Mouse (Mus musculus) neural tube, embryonic 15.5 days (tissue): ENCODE results near the gene Zfp276. TPM values are rescaled to one million over a fixed set of nuclear protein-coding genes. Genes with fewer than 3 reads are reported as not detected.
A peak's percentile ranks its signal among the peaks of the same experiment; 100 is the strongest.
"Not testable (repeated sequence)": the region's sequence is repeated elsewhere in the genome, so short reads cannot be mapped to it uniquely, and the experiment has no call there.

ENCODE experiments used
- ATAC-seq: fragments of 200-750 bp; cut with Nextera tagmentation; 2 replicates; pipeline ENCODE4 v1.8.0; 2017; ENCODE audit warnings: mild to moderate bottlenecking, moderate TSS enrichment, moderate library complexity; ENCODE audit not compliant: low FRiP score
- H3K27ac ChIP-seq: fragments of 300-500 bp; sonication (generic); replicated peaks from 2 replicates; pipeline ENCODE4 v1.5.1; 2015; ENCODE audit warnings: mild to moderate bottlenecking, inconsistent platforms
- H3K27me3 ChIP-seq: fragments of 300-500 bp; sonication (generic); replicated peaks from 2 replicates; pipeline ENCODE4 v1.6.1; 2015; ENCODE audit warnings: inconsistent platforms
- H3K36me3 ChIP-seq: fragments of 300-500 bp; sonication (generic); 2 replicates; pipeline ENCODE4 v1.6.1; 2015; ENCODE audit warnings: inconsistent platforms
- H3K4me1 ChIP-seq: fragments of 300-500 bp; sonication (generic); 2 replicates; pipeline ENCODE4 v1.6.1; 2015; ENCODE audit warnings: inconsistent platforms
- H3K4me2 ChIP-seq: fragments of 300-500 bp; sonication (generic); 2 replicates; pipeline ENCODE4 v1.6.1; 2015; ENCODE audit warnings: inconsistent platforms, mild to moderate bottlenecking, moderate library complexity
- H3K4me3 ChIP-seq: fragments of 300-500 bp; sonication (generic); replicated peaks from 2 replicates; pipeline ENCODE4 v1.5.1; 2015; ENCODE audit warnings: mild to moderate bottlenecking, inconsistent platforms
- H3K9ac ChIP-seq: fragments of 300-500 bp; sonication (generic); replicated peaks from 2 replicates; pipeline ENCODE4 v1.6.1; 2015; ENCODE audit warnings: mild to moderate bottlenecking, inconsistent platforms
- H3K9me3 ChIP-seq: fragments of 300-500 bp; sonication (generic); replicated peaks from 2 replicates; pipeline ENCODE4 v1.6.1; 2016; ENCODE audit warnings: inconsistent platforms
- WGBS: fragments of 180-500 bp; shearing (Covaris S2); methylation state at CpG from one replicate; pipeline ENCODE4 v1.1.7; 2015; ENCODE audit warnings: mixed read lengths; 5-methylcytosine and 5-hydroxymethylcytosine counted together
- polyA plus RNA-seq: library from polyadenylated mRNA; unstranded; fragments of >200 nt; fragmentation: Nextera tagmentation; extraction: Ambion mirVana; gene quantifications from 2 replicates; pipeline ENCODE4 v1.2.1, GENCODE M21; 2015

The Zfp276 gene
- polyA plus RNA-seq, 1 experiment from 2014 or later = 21.6 TPM

DNA sequence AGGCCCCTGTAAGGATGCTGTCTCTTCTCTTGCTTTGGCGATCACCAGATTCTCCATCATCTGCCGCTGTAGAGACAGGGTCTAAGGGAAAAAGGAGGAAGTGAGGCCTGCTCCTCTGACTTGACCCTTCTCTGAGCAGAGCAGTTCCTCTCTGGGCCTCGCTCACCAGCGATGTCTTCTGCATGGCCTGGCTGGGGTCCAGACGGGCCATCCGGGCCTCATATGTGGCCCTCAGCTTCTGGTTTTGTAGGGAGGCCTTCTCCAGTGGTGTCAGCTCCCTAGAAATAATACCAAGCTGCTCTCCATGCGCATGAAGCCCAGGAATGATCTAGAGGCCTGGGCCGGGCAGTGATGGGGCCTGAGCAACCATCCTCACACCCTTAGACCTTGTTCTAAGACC is 5.4 kb upstream of the Zfp276 start:
- H3K36me3 ChIP-seq = peaks cover 83% of the 10 kb centered on the region
- H3K9ac ChIP-seq = no peak overlapping the region
- ATAC-seq = no peak
- H3K4me3 ChIP-seq = no peak overlapping the region
- H3K27ac ChIP-seq = no peak overlapping the region
- H3K9me3 ChIP-seq = no peaks in the 10 kb centered on the region
- H3K4me1 ChIP-seq = peaks cover 18% of the 10 kb centered on the region
- WGBS = 93% methylated on average over 8 of the region's 8 CpGs
- no peaks in the 10 kb centered on the region for H3K27me3 ChIP-seq
- H3K4me2 ChIP-seq = no peak overlapping the region

DNA sequence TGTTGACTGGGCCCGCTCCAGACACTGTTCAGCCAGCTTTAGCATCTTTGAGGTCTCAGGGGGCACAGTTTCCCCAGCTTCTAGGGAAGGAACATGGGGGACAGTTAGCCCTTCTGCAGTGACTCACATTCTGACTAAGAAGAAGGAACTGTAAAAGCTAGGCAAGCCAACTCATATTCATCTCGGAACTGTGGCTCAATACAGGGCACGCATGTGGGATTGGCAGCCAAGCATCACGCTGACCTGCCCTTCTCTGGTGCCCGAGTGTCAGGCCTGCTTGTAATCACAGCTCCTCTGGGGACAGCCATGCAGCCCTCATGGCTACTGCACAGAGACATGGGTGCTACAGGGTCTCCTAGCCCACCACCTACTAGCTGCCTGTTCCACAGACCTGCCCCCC is 3.1 kb upstream of the Zfp276 start:
- 96% methylated on average over 5 of the region's 5 CpGs for WGBS
- H3K36me3 ChIP-seq = peaks cover 64% of the 10 kb centered on the region

DNA sequence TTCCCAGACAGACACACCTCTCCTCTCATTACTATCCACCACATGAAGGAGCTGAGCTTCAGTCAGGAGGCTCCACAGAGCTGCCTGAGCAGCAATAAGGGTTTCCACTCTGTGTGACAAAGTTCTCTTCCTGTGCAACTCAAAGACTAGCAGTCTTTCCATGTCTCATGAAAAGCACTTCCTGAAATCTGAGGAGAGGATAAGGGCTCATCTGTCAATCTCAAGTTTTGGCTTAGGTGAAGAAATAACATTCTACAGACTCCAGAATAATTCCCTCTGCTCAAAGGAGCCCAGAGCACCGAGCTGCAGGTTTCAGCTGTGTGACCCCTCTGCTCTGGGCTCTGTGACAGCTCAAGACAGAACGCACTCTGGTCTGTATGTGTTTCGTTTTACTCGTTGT is 1.1 kb upstream of the Zfp276 start:
- Histone ChIP-seq H3K4me2 (peak overlapping the region; percentile 97), H3K4me1 (peaks cover 41% of the 10 kb centered on the region), H3K27ac (no peak overlapping the region), H3K36me3 (peaks cover 62% of the 10 kb centered on the region), H3K27me3 (no peaks in the 10 kb centered on the region), H3K9me3 (no peaks in the 10 kb centered on the region), H3K4me3 (peak overlapping the region; percentile 98), H3K9ac (peak overlapping the region; percentile 98)
- no peak for ATAC-seq
- 61% methylated on average over 4 of the region's 4 CpGs for WGBS

More for the DNA sequence above, 3.1 kb upstream of the Zfp276 start:
- Histone ChIP-seq H3K9ac (no peak overlapping the region), H3K4me3 (no peak overlapping the region), H3K27me3 (no peaks in the 10 kb centered on the region), H3K4me1 (peaks cover 31% of the 10 kb centered on the region), H3K27ac (no peak overlapping the region), H3K4me2 (no peak overlapping the region), H3K9me3 (no peaks in the 10 kb centered on the region)
- no peak for ATAC-seq

DNA sequence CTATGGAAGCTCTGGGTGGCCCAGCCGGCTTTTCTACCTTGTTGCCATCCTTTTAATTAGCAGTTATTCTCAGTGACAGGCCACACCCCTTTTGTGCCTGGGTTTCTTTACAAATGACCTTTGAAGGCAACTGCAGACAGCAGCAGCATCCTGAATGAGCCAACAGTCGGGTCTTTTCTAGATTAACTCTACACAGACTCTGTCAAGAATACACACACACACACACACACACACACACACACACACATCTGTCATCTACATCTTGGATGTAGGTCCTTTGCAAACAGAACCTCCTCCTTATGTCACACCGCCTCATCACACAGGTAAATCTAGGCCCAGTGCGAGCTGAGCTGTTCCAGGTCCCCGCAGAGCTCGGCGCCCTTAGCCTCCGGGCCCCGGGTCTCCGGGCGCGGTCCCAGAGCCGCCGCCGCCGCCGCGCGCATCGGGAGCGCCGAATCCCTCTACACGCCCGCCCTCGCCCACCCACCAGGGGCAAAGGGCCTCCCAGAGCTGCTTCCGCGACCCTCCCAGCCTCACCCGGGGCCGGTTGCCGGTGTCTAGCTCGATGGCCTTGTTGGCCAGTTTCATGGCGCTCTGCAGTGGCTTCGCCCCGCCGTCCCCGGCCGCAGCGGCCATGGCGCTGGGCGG is 420 bp upstream of the Zfp276 start:
- Histone ChIP-seq H3K27me3 (no peaks in the 10 kb centered on the region), H3K9ac (peak overlapping the region; percentile 98), H3K36me3 (peaks cover 62% of the 10 kb centered on the region), H3K9me3 (no peaks in the 10 kb centered on the region), H3K4me3 (peak overlapping the region; percentile 98), H3K27ac (peak overlapping the region; percentile 94), H3K4me2 (peak overlapping the region; percentile 97), H3K4me1 (peaks cover 41% of the 10 kb centered on the region)
- 1% methylated on average over 37 of the region's 40 CpGs for WGBS
- ATAC-seq = peak; percentile 48

DNA sequence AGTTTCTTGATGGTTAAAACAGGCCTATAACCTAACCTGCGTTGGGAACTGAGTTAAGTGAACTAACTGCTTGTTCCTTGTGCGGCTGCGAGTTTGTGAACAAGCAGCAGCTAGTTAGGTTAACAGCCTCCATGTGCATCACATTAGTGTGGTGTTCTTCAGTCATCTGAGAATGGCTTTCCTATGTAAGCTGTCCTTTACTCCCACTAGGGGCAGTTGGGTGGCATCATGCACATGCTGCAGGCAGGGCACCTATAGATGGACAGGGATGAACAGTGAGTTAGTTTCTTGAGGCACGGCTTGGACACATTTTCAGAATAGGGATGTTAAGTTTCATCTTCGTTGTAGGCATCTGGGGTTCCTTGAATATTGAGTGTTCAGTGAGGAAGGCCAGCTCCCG is 1.2 kb downstream of the Zfp276 start:
- H3K4me1 ChIP-seq = peaks cover 41% of the 10 kb centered on the region
- H3K4me3 ChIP-seq = peak overlapping the region; percentile 98
- peak overlapping the region; percentile 98 for H3K9ac ChIP-seq
- no peaks in the 10 kb centered on the region for H3K9me3 ChIP-seq
- WGBS = 72% methylated on average over 6 of the region's 6 CpGs
- peak overlapping the region; percentile 97 for H3K4me2 ChIP-seq
- H3K36me3 ChIP-seq = peaks cover 61% of the 10 kb centered on the region
- no peak overlapping the region for H3K27ac ChIP-seq
- H3K27me3 ChIP-seq = no peaks in the 10 kb centered on the region
- no peak for ATAC-seq

DNA sequence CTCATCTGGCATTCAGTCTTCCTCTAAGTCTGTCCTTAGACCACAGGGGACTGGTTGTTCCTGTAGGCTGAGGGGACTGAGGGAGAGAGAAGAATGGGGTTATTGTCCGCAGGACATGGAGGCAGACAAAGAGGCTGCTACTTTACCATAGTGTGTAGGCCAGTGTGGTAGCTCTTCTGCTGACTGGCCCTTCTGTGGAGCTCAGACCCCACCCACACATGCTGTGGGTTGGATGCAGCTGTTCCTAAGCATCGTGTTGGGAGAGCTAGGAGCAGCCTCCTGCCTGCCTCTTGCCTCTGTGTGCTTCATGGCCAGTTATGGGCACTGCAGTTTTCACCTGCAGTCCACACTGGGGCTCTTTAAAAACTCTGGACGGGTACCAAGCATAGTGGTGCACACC is 3.1 kb downstream of the Zfp276 start:
- H3K27ac ChIP-seq = no peak overlapping the region; the same call in 1 of the 2 replicates
- no peak for ATAC-seq
- 64% methylated on average over 3 of the region's 3 CpGs for WGBS
- H3K4me3 ChIP-seq = no peak overlapping the region
- no peaks in the 10 kb centered on the region for H3K9me3 ChIP-seq
- H3K36me3 ChIP-seq = peaks cover 58% of the 10 kb centered on the region
- no peak overlapping the region for H3K4me2 ChIP-seq
- H3K9ac ChIP-seq = no peak overlapping the region
- no peaks in the 10 kb centered on the region for H3K27me3 ChIP-seq
- H3K4me1 ChIP-seq = peaks cover 36% of the 10 kb centered on the region

DNA sequence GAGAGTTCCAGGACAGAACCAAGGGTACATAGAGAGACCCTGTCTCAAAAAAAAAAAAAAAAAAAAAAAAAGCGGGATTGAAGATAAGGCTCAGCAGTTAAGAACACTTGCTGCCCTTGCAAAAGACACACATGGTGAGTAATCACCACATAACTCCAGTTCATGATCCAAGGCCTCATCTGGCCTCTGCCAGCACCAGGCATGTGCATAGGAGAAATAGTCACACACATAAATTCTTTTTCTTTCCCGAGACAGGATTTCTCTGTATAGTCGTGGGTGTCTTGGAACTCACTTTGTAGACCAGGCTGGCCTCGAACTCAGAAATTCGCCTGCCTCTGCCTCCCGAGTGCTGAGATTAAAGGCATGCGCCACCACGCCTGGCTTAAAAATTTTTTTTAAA is 3.6 kb downstream of the Zfp276 start:
- not testable (repeated sequence) for ATAC-seq, H3K9ac ChIP-seq, H3K4me3 ChIP-seq, H3K27me3 ChIP-seq, H3K27ac ChIP-seq, H3K9me3 ChIP-seq, H3K4me2 ChIP-seq
- Histone ChIP-seq H3K4me1 (peaks cover 31% of the 10 kb centered on the region), H3K36me3 (peaks cover 59% of the 10 kb centered on the region)
- 91% methylated on average over 8 of the region's 8 CpGs for WGBS

DNA sequence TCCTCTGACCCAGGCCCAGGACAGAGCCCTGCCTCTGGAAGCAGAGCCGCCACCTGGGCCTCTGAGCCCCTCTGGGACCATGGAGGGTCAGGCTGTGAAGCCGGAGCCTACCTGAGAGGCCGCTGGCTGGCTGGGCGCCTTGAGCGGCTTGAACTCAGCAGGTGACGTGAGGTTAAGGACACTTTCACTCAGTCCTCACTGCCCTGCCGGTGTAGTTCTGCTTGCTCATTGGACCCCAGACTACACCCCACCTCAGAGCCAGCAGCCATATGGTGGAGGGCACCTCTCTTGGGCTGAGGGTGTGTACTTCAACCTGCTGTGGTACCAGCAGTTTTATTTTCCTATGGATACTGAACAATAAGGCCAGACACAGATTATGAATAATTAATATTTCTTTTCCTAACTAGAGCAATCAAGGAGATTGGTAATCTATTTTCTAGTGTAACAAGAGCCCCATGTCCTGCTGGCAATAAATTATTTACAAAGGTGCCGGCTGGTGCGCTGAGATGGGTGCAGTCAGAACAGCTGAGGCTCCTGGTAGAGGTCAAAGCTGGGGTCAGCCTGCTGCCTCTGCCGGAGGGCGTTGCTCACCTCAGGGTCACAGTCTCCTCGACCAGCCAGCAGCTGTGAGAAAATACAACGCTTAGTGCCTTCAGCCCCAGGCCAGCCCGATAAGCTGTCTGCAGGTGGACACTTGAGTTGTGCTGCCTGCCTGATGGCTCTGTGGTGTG is 14.1 kb downstream of the Zfp276 start:
- Histone ChIP-seq H3K9ac (no peak overlapping the region), H3K27ac (no peak overlapping the region), H3K4me3 (no peak overlapping the region), H3K9me3 (no peaks in the 10 kb centered on the region), H3K27me3 (no peaks in the 10 kb centered on the region), H3K4me1 (no peaks in the 10 kb centered on the region), H3K36me3 (peaks cover 72% of the 10 kb centered on the region), H3K4me2 (no peak overlapping the region)
- ATAC-seq = no peak
- WGBS = 73% methylated on average over 14 of the region's 14 CpGs

DNA sequence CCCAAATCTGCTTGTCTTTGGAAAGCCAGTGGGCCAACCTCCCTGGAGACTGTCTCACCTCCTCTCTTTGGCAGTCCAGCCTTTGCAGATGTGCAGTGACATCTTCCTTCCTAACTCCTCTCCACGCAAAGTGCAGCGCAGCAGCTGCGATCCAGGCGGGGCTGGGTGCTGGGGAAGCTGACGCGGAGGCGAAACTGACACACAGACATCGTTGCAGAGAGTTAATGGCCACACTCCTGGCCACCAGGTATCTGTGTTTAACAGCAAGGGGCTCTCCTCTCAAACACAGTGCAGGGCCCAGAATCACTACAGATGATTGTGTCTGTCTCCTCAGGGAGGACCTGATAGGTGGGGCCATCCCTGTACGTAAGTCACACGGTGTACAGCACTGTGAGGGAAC is 17.2 kb downstream of the Zfp276 start:
- Histone ChIP-seq H3K9ac (no peak overlapping the region), H3K36me3 (peaks cover 43% of the 10 kb centered on the region), H3K4me3 (no peak overlapping the region), H3K4me2 (no peak overlapping the region), H3K27me3 (no peaks in the 10 kb centered on the region), H3K9me3 (no peaks in the 10 kb centered on the region), H3K27ac (no peak overlapping the region), H3K4me1 (no peaks in the 10 kb centered on the region)
- no peak for ATAC-seq
- 93% methylated on average over 10 of the region's 10 CpGs for WGBS

DNA sequence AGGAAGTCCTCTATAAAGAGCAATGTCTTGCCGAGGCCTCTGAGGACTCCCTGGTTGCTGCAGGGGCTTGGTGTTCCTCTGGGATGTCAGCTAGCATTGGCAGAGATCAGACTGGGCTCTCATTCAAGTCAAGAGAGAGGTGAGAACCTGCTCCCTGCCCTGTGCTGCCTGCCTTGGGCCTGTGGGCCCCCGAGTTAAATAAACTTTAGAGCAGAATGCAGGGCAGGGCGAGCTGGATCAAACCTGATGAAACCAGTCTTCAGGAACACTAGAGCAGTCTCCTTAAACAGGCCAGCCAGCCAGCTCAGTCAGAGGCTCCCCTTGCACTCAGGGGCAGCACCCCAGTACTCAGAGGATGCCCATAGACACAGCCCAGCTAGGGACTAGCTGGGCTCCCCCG is 17.9 kb downstream of the Zfp276 start:
- no peak overlapping the region for H3K27ac ChIP-seq
- ATAC-seq = no peak
- no peak overlapping the region for H3K9ac ChIP-seq
- H3K4me3 ChIP-seq = no peak overlapping the region
- H3K36me3 ChIP-seq = peaks cover 36% of the 10 kb centered on the region
- WGBS = 83% methylated on average over 4 of the region's 4 CpGs
- no peaks in the 10 kb centered on the region for H3K4me1 ChIP-seq
- H3K27me3 ChIP-seq = no peaks in the 10 kb centered on the region
- no peak overlapping the region for H3K4me2 ChIP-seq
- H3K9me3 ChIP-seq = no peaks in the 10 kb centered on the region

DNA sequence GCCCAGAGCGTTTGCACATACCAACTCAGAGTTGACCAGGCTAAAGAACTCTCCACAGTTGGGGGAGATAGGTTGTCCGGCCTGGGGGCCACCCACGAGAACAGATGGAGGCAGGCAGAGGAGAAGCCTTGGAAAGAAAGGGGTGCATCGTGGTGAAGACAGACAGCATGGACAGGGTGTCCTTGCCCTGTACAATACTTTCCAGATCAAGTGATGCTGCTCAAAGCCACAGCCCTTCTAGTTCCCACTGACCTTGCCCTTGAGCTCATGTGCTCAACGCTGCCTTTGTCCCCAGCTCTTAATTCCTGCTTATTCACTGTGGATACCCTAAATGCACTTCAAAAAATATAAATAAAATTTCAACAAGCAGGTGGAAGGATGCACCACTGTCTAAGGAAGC is 20.5 kb downstream of the Zfp276 start:
- no peak for ATAC-seq
- 96% methylated on average over 5 of the region's 5 CpGs for WGBS

DNA sequence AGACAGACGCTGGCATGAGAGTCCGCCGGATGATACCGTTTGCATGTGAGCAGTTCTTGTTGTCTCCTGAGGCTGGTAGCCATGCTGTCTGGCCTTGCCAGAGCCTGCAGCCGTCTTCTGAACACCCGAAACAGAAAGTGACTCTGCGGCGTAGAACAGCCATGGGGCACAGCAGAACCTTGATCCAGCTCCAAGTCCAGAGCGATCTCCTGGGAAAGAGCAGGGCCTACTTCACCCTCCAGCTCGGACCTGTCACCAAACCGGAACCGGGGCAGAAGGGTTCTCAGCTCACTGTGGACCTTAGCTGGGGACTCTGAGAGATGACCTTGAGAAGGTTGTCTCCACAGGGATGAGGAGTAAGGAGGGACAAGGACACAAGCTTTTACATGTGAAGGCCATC is 21.1 kb downstream of the Zfp276 start:
- Histone ChIP-seq H3K4me1 (no peaks in the 10 kb centered on the region), H3K27ac (no peak overlapping the region), H3K36me3 (peaks cover 4% of the 10 kb centered on the region), H3K4me3 (no peak overlapping the region), H3K9me3 (no peaks in the 10 kb centered on the region), H3K27me3 (no peaks in the 10 kb centered on the region), H3K4me2 (no peak overlapping the region), H3K9ac (no peak overlapping the region)
- 96% methylated on average over 12 of the region's 12 CpGs for WGBS
- ATAC-seq = no peak

More for the DNA sequence above, 20.5 kb downstream of the Zfp276 start:
- Histone ChIP-seq H3K36me3 (peaks cover 11% of the 10 kb centered on the region), H3K9me3 (no peaks in the 10 kb centered on the region), H3K27ac (no peak overlapping the region), H3K4me2 (no peak overlapping the region), H3K9ac (no peak overlapping the region), H3K27me3 (no peaks in the 10 kb centered on the region), H3K4me1 (no peaks in the 10 kb centered on the region), H3K4me3 (no peak overlapping the region)
